Mouse (Mus musculus): Measurements from ENCODE around the gene Cep135.
A peak's percentile ranks its signal among the peaks of the same experiment; 100 is the strongest.

Gene Cep135

GRCm38 (mm10) chr5:76588551-76589283 is at the start of gene Cep135:
Gene Cep135 (plus strand): TSS chr5:76588698.
- peak; percentile 85 for DNase-seq

GRCm38 (mm10) chr5:76540181-76540580 is 48.3 kb upstream of the Cep135 start:
- DNase-seq = no peak

GRCm38 (mm10) chr5:76540842-76541241 is 47.7 kb upstream of the Cep135 start:
- no peak for DNase-seq

GRCm38 (mm10) chr5:76543200-76543599 is 45.3 kb upstream of the Cep135 start:
- DNase-seq = peak; percentile 12

GRCm38 (mm10) chr5:76550426-76550825 is 38.1 kb upstream of the Cep135 start:
- DNase-seq = no peak

- peak; percentile 82 for DNase-seq
Observed at GRCm38 (mm10) chr5:76565321-76565720, 23.2 kb upstream of the Cep135 start.

- DNase-seq = no peak
Observed at GRCm38 (mm10) chr5:76574251-76574650, 14.2 kb upstream of the Cep135 start.

- no peak for DNase-seq
Observed at GRCm38 (mm10) chr5:76577026-76577425, 11.5 kb upstream of the Cep135 start.

- DNase-seq = no peak
Observed at GRCm38 (mm10) chr5:76585378-76585777, 3.1 kb upstream of the Cep135 start.

GRCm38 (mm10) chr5:76589311-76589710 is 813 bp downstream of the Cep135 start:
- peak; percentile 14 for DNase-seq

GRCm38 (mm10) chr5:76590009-76590408 is 1.5 kb downstream of the Cep135 start:
- DNase-seq = no peak

GRCm38 (mm10) chr5:76591885-76592284 is 3.4 kb downstream of the Cep135 start:
- DNase-seq = no peak

GRCm38 (mm10) chr5:76609702-76610370 is 21.3 kb downstream of the Cep135 start:
- DNase-seq = no peak

- no peak for DNase-seq
Observed at GRCm38 (mm10) chr5:76612867-76613499, 24.5 kb downstream of the Cep135 start.

GRCm38 (mm10) chr5:76615276-76615675 is 26.8 kb downstream of the Cep135 start:
- DNase-seq = no peak

- no peak for DNase-seq
Observed at GRCm38 (mm10) chr5:76616196-76616747, 27.8 kb downstream of the Cep135 start.

- DNase-seq = no peak
Observed at GRCm38 (mm10) chr5:76618750-76619149, 30.3 kb downstream of the Cep135 start.

GRCm38 (mm10) chr5:76623759-76624158 is 35.3 kb downstream of the Cep135 start:
- DNase-seq = no peak

- no peak for DNase-seq
Observed at GRCm38 (mm10) chr5:76627770-76628169, 39.3 kb downstream of the Cep135 start.

GRCm38 (mm10) chr5:76634012-76634411 is 45.5 kb downstream of the Cep135 start:
- DNase-seq = no peak

GRCm38 (mm10) chr5:76635592-76635991 is 47.1 kb downstream of the Cep135 start:
- DNase-seq = no peak

GRCm38 (mm10) chr5:76642076-76642475 is 53.6 kb downstream of the Cep135 start:
- no peak for DNase-seq

GRCm38 (mm10) chr5:76644234-76644633 is 55.7 kb downstream of the Cep135 start:
- DNase-seq = no peak

Data from thymus, postnatal 14 days (tissue).